Mouse (Mus musculus) left cerebral cortex, postnatal 10 days (tissue): ENCODE results near the gene Otc. TPM values are rescaled to one million over a fixed set of nuclear protein-coding genes. Genes with fewer than 3 reads are reported as not detected.

Source experiments
- DNase-seq, 2 experiments: peaks; one replicate each; pipeline ENCODE4 v3.0.0; 2021 to 2022; ENCODE audit warnings: low spot score in 2 of 2, mixed read lengths in 1 of 2; ENCODE audit errors: extremely low spot score in 1 of 2
- intact Hi-C: fragments of 180-260 bp; cut with DNase I; formaldehyde crosslinking; loops from one replicate; pipeline ENCODE4 v1.15.1; 2025
- total RNA-seq, 2 experiments: library from RNA; stranded (reverse); gene quantifications; 2 replicates each; pipeline ENCODE4 v1.2.3; 2021

Otc gene
- not detected for total RNA-seq

- DNase-seq, result no peak
- intact Hi-C loops, result no loop called here
Measured at GRCm38 (mm10) chrX:10251852-10252504, at the start of gene Otc. TSS of gene Otc (plus strand) at chrX:10252305.

GRCm38 (mm10) chrX:10205937-10206336 lies 46.2 kb upstream of the Otc start:
- DNase-seq, result no peak
- intact Hi-C loops, result no loop called here

DNA sequence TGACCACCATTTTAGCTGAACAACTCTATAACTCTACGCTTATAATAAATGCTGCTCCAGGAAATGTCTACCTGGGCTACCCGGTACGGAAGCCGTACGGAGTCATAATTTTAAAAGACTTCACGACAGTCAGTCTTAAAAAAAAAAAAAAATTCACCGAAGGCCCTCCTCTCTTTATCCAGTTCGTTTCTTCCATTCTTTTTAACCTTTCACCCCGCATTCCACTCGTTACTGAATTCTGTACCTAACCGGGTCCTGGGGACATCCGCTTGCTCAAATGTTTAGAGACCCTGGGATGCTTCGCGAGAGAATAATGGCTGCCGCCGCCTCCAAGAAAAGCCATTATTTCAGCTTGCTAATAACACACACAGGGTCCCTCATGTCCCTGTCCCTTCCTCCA lies 36.1 kb upstream of the Otc start:
- intact Hi-C loops, result no loop called here
- peak in 1 of 2 experiments; percentile 7 for DNase-seq

DNA sequence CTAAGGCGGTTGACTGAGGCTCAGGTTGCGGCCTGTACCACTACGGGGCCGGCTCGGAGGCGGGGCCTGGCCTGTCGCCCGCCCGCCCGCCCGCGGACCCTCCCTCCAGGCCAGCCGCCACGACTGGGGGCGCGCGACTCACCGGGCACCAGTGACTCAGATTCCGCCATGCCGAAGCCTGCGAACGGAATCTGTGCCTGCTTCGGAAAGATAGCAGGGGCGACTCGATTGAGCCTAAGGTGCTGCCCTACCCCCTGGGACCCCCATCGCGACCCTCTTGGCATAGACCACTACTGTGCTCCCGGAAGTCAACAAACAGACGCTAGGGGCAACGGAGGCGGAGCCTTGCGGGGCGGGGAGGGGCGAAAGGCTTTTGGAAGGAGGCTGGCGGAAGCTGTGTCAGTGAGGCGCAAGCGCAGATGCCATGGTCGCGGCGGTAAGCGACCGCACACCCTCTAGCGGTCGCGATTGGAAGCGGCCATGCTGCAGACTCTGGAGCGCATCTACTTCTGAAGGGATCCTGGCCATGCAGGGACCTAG lies 35.6 kb upstream of the Otc start, which contains the start of gene Rpgr:
Gene Rpgr (minus strand): TSS at position 511 of the 540 bp plus-strand sequence.
- intact Hi-C loops, result no loop called here

GRCm38 (mm10) chrX:10219281-10219680 lies 32.8 kb upstream of the Otc start:
- no peak for DNase-seq
- intact Hi-C loops, result no loop called here

More for the DNA sequence above, 35.6 kb upstream of the Otc start, which contains the start of gene Rpgr:
- DNase-seq, result peak; percentile 76 to 94

- intact Hi-C loops, result loop anchor here (10.0 kb wide), 1 partner anchor 222 kb away; no protein-coding TSS in a partner anchor
- DNase-seq, result no peak
Measured at GRCm38 (mm10) chrX:10233051-10233450, 19.1 kb upstream of the Otc start.

GRCm38 (mm10) chrX:10234617-10235016 lies 17.5 kb upstream of the Otc start:
- intact Hi-C loops, result loop anchor here (10.0 kb wide), 1 partner anchor 220 kb away; no protein-coding TSS in a partner anchor
- DNase-seq, result no peak

DNA sequence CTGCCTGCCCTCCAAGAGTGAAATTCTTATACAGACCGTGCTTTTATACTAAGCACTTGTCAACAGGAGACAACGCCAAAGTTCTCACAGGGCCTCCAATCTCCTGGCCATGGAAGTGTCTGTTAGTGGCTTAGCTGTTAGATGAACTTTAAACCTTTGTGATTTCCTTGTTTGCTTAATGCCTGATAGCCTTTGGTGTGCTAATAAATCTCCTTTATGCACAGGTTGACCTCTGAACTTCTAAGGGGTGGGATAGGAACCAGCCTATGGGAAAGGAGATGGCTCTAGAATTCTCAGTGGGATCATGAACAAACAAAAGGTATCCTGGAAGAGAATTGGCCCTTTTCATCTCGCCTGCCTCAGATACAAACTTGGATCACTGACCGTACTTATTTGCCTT lies 12.6 kb upstream of the Otc start:
- intact Hi-C loops, result loop anchor here (10.0 kb wide), 1 partner anchor 215 kb away; no protein-coding TSS in a partner anchor
- DNase-seq, result no peak

DNA sequence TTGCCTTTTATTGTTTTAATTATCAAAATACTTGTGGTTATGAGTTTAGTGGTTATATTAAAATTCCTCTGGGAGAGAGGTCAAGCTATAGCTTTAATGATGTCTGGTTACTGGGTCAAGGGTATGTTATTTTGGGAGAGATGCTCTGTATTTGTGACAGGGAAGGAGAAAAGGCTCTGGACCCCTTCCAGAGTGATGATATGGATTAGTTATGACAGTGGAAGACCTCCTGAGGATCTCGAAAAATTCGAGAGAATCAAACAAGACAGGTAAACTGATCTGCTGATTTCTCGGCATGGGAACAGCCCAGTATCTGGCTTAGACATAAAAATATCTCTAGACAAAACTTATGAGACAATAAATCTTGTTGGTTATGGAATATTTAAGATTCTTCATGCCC lies 8.2 kb upstream of the Otc start:
- DNase-seq, result no peak
- intact Hi-C loops, result no loop called here

- intact Hi-C loops, result no loop called here
- no peak for DNase-seq
Measured at GRCm38 (mm10) chrX:10251357-10251756, 748 bp upstream of the Otc start.

DNA sequence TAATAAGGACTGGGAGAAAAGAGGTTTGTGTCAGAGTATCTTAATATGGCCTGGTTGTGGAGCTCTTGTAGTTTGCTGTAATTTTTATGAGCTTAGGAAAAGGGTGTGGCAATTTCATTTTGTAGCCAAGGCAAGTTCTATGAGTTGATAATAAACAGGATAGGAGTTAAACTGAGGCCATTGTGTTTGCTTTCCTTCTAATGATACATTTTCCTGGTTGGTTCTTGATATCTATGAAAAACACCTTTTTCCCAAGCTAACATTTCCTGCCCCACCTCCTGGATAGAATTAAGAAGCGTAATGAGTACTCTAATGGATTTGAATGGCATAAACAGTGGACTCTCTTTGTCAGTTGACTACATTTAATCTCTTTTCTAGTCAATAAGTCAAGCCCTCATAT lies 5.7 kb downstream of the Otc start:
- no peak for DNase-seq
- intact Hi-C loops, result no loop called here

- intact Hi-C loops, result no loop called here
Measured at GRCm38 (mm10) chrX:10258260-10258659, 6.2 kb downstream of the Otc start.

DNA sequence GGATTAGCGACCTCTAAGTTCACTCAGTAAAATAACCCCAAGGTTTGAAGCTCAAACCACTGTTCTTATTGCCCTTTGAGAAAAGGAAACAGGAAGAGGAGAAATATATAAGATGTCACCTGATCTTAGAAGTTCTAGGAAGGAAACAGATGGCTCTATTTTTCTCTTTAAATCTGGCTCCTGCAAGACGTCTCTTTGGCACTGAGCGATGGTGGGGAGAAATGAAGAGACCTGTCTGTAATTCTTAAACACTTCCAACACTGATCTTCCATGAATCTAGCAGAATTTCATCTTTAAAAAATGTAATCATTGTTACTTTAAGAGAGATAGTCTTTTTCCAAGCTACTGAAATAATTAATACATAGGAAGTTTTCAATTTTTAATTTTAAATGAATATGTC lies 16.2 kb downstream of the Otc start:
- DNase-seq, result no peak
- intact Hi-C loops, result no loop called here

More at GRCm38 (mm10) chrX:10258260-10258659, 6.2 kb downstream of the Otc start:
- DNase-seq, result no peak

DNA sequence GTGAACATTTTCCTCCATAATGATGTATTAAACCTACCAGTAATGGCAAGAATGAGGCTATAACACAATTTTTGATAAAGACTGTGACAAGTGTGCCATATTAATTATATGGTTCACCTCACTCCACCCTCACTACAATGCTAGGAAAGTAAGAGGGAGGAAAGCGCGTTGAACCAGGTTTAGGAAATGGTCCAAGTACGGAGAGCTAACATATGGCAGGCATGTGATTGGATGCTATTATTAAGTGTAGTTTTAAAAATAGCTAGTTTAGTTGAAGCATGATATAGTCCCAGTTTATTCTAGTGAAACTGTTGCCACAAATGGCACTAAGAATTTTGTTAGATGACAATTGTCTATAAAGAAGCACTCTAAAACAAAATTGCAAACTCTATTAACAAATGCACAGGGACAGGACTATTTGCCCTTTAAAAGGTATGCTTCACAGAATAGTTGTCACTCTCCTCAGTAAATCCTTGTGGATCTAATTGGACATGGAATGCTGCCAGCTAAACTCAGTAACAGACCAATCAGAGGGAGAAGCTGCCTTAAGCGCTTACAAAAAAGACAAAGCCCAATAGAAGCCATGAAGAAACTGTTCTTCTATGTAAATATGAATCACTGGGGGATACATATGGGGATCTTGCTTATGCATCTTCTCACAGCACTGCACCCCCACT lies 16.8 kb downstream of the Otc start:
- intact Hi-C loops, result no loop called here
- DNase-seq, result peak in 1 of 2 experiments; percentile 4

GRCm38 (mm10) chrX:10297341-10297740 lies 45.2 kb downstream of the Otc start:
- no peak for DNase-seq
- intact Hi-C loops, result no loop called here

GRCm38 (mm10) chrX:10318176-10318575 lies 66.1 kb downstream of the Otc start:
- peak in 1 of 2 experiments; percentile 13 for DNase-seq
- intact Hi-C loops, result no loop called here

DNA sequence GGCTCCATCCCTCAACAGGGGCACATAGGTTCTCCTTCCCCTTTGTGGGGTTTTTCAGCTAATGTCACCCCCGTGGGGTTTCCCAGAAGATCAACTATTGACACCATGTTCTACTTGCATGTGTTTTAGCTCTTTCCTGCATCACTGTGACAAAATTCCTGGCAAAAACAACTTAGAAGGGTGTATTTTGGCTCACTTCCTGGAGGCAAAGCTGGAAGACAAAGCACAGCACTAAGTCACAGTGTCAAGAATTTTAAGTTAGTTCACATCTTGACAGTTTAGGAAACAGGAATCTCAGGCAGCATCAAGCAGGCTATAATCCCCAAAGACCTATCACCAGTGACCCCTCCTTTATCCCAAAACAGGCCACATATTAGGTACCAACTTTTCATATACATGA lies 78.1 kb downstream of the Otc start:
- DNase-seq, result no peak
- intact Hi-C loops, result no loop called here

DNA sequence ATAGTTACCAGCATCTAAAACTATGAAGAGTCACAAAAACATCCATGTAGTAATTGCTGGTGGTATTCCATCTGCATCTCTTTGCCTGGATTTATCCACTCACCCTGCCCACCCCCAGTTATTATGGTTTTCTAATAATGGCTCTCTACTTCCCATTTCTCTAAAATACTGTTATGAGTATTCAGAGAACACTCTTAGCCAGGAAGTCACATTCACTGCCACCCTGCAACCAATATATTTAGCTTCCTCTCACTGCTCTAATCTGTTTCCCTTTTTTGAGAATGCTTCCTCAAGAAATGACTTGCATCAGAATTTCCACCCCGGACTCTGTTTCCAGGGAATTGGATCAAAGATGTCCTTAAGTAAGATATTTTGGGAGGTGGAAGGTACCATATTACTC lies 79.6 kb downstream of the Otc start:
- DNase-seq, result no peak
- intact Hi-C loops, result no loop called here

- no peak for DNase-seq
- intact Hi-C loops, result no loop called here
Measured at GRCm38 (mm10) chrX:10336816-10337215, 84.7 kb downstream of the Otc start.

- intact Hi-C loops, result no loop called here
- no peak for DNase-seq
Measured at GRCm38 (mm10) chrX:10355867-10356266, 103.8 kb downstream of the Otc start.
